Mouse (Mus musculus) kidney, adult 2 months (tissue): ENCODE results near the gene Pde4d.

Source experiments
- CTCF ChIP-seq: fragments of 200-500 bp; conservative IDR thresholded peaks from 2 replicates; pipeline ENCODE4 v1.5.1; 2011; ENCODE audit warnings: low read depth, mild to moderate bottlenecking, control low read depth, low read length, moderate library complexity, mixed read lengths; ENCODE audit not compliant: insufficient read depth, insufficient read length
- POLR2A ChIP-seq: fragments of 200-500 bp; IDR thresholded peaks from one replicate; pipeline ENCODE4 v1.6.1; 2011; ENCODE audit warnings: low read depth, low read length, control low read depth

GRCm38 (mm10) chr13:109917551-109917950 is 1467.8 kb downstream of the Pde4d start:
- no peak for TF ChIP-seq CTCF
- TF ChIP-seq POLR2A: no peak
